Mouse (Mus musculus): ENCODE measurements at regions not wholly inside any gene's neighbourhood (a gene's known extent, or its start where the extent isn't known, plus 50 kb on each side); places are given as distances from the start of the nearest gene placed in this dataset.
A peak's percentile ranks its signal among the peaks of the same experiment; 100 is the strongest.

DNA sequence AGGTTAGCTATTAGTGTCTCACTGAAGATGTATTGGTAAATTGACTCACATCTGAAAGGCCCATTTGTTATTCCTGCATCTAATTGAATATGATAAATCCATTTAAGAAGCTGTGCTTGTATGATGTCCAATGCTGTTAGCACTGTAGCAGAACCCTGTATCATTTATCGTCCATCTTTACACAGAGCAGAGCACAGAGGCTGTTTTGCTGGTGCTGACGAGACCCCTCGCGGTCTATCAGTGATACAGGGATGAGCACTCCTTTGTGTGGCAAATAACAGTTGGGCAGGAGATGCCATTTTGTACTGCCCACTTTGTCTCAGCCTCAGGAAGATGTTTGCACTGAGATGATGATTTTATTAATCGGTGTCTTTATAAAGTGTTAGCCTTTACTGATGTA lies 528.9 kb downstream of the Dnah5 start:
- Histone ChIP-seq H3K9me3 (ENCODE audit: control insufficient read depth, low read length) (no peaks in the 10 kb centered on the region), H3K4me1 (replicated peaks; ENCODE audit: control insufficient read depth, insufficient read depth, low read length) (no peaks in the 10 kb centered on the region), H3K36me3 (ENCODE audit: control insufficient read depth, insufficient read depth, low read length) (no peaks in the 10 kb centered on the region), H3K27ac (ENCODE audit: low read depth, low read length) (no peak overlapping the region), H3K9ac (ENCODE audit: low read depth, low read length) (no peak overlapping the region), H3K4me3 (ENCODE audit: low read depth, low read length) (no peak overlapping the region), H3K27me3 (ENCODE audit: control insufficient read depth, insufficient read depth, low read length) (no peaks in the 10 kb centered on the region), H3K4me2 (replicated peaks; ENCODE audit: low read depth, low read length) (no peak overlapping the region)
- ATAC-seq (ENCODE audit: low FRiP score) = no peak
- 86% methylated on average over 5 of the region's 5 CpGs for WGBS
- no peak for DNase-seq (ENCODE audit: low spot score)

DNA sequence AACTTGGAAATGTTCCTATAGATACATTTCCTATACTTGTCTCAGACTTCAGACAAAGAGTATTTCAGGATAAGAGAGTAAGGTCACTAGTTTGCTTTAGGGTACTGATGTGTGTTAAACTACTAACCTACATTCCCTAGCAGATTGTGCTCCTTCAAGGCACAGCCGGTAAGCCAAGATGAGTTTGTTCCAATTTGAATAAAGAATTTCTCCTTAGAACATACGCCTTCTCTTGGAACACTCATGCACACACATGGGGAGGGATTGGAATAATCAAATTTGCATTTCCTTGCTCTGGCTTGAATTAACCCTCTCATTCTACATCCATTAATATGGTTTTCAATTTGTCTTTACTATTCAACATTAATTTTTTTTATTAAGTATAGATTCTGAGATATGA lies 537.0 kb downstream of the Dnah5 start:
- DNase-seq (ENCODE audit: low spot score) = no peak
- H3K27ac ChIP-seq (ENCODE audit: low read depth, low read length) = no peak overlapping the region
- H3K36me3 ChIP-seq (ENCODE audit: control insufficient read depth, insufficient read depth, low read length) = no peaks in the 10 kb centered on the region
- 93% methylated on average over 2 of the region's 2 CpGs for WGBS
- H3K4me2 ChIP-seq (replicated peaks; ENCODE audit: low read depth, low read length) = no peak overlapping the region
- H3K9me3 ChIP-seq (ENCODE audit: control insufficient read depth, low read length) = no peaks in the 10 kb centered on the region
- no peak overlapping the region for H3K9ac ChIP-seq (ENCODE audit: low read depth, low read length)
- H3K4me1 ChIP-seq (replicated peaks; ENCODE audit: control insufficient read depth, insufficient read depth, low read length) = no peaks in the 10 kb centered on the region
- H3K4me3 ChIP-seq (ENCODE audit: low read depth, low read length) = no peak overlapping the region
- no peak for ATAC-seq (ENCODE audit: low FRiP score)
- H3K27me3 ChIP-seq (ENCODE audit: control insufficient read depth, insufficient read depth, low read length) = no peaks in the 10 kb centered on the region

DNA sequence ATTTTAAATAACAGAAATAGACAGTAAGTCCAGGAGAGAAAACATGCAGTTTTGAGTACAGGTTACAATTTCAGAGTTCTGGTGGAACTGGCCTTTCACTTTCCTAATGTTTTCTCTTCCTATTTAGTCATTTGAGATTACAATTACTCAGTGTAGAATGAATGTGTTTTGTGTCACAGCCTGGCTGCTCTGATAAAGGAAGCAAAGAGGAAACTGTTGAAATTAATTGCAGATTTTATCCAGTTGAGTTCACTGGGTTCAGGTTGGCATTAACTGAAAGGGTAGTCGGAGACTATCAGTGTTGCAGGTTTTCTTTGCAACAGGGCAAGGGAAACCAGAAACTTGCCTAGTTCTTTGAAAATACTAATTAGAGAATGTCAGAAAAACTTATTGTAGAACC lies 542.1 kb downstream of the Dnah5 start:
- ATAC-seq (ENCODE audit: low FRiP score) (no peak), DNase-seq (ENCODE audit: low spot score) (no peak)
- Histone ChIP-seq H3K4me1 (replicated peaks; ENCODE audit: control insufficient read depth, insufficient read depth, low read length) (no peaks in the 10 kb centered on the region), H3K9me3 (ENCODE audit: control insufficient read depth, low read length) (no peaks in the 10 kb centered on the region), H3K4me2 (replicated peaks; ENCODE audit: low read depth, low read length) (no peak overlapping the region), H3K27ac (ENCODE audit: low read depth, low read length) (no peak overlapping the region), H3K27me3 (ENCODE audit: control insufficient read depth, insufficient read depth, low read length) (no peaks in the 10 kb centered on the region), H3K36me3 (ENCODE audit: control insufficient read depth, insufficient read depth, low read length) (no peaks in the 10 kb centered on the region), H3K4me3 (ENCODE audit: low read depth, low read length) (no peak overlapping the region), H3K9ac (ENCODE audit: low read depth, low read length) (no peak overlapping the region)
- 75% methylated on average over 1 of the region's 1 CpGs for WGBS

- no peak overlapping the region for H3K4me3 ChIP-seq (ENCODE audit: low read depth, low read length)
- 69% methylated on average over 2 of the region's 2 CpGs for WGBS
- no peaks in the 10 kb centered on the region for H3K9me3 ChIP-seq (ENCODE audit: control insufficient read depth, low read length)
- H3K27ac ChIP-seq (ENCODE audit: low read depth, low read length) = no peak overlapping the region
- peak; percentile 39; the same call in 1 of the 2 replicates for ATAC-seq (ENCODE audit: low FRiP score)
- DNase-seq (ENCODE audit: low spot score) = no peak
- no peaks in the 10 kb centered on the region for H3K27me3 ChIP-seq (ENCODE audit: control insufficient read depth, insufficient read depth, low read length)
- H3K4me2 ChIP-seq (replicated peaks; ENCODE audit: low read depth, low read length) = no peak overlapping the region
- no peaks in the 10 kb centered on the region for H3K36me3 ChIP-seq (ENCODE audit: control insufficient read depth, insufficient read depth, low read length)
- no peak overlapping the region for H3K9ac ChIP-seq (ENCODE audit: low read depth, low read length)
- H3K4me1 ChIP-seq (replicated peaks; ENCODE audit: control insufficient read depth, insufficient read depth, low read length) = no peaks in the 10 kb centered on the region
Measured at GRCm38 (mm10) chr15:28746603-28747002, 543.1 kb downstream of the Dnah5 start.

GRCm38 (mm10) chr15:28758736-28759135 lies 555.2 kb downstream of the Dnah5 start:
- no peak for DNase-seq (ENCODE audit: low spot score)
- Histone ChIP-seq H3K4me1 (replicated peaks; ENCODE audit: control insufficient read depth, insufficient read depth, low read length) (no peaks in the 10 kb centered on the region), H3K27ac (ENCODE audit: low read depth, low read length) (no peak overlapping the region), H3K36me3 (ENCODE audit: control insufficient read depth, insufficient read depth, low read length) (no peaks in the 10 kb centered on the region), H3K9me3 (ENCODE audit: control insufficient read depth, low read length) (no peaks in the 10 kb centered on the region), H3K27me3 (ENCODE audit: control insufficient read depth, insufficient read depth, low read length) (no peaks in the 10 kb centered on the region), H3K9ac (ENCODE audit: low read depth, low read length) (no peak overlapping the region), H3K4me2 (replicated peaks; ENCODE audit: low read depth, low read length) (no peak overlapping the region), H3K4me3 (ENCODE audit: low read depth, low read length) (no peak overlapping the region)
- 95% methylated on average over 4 of the region's 4 CpGs for WGBS
- no peak for ATAC-seq (ENCODE audit: low FRiP score)

All from hindbrain, embryonic 11.5 days (tissue).